Mouse (Mus musculus): ENCODE data around the gene Krt28.

Gene Krt28

DNA sequence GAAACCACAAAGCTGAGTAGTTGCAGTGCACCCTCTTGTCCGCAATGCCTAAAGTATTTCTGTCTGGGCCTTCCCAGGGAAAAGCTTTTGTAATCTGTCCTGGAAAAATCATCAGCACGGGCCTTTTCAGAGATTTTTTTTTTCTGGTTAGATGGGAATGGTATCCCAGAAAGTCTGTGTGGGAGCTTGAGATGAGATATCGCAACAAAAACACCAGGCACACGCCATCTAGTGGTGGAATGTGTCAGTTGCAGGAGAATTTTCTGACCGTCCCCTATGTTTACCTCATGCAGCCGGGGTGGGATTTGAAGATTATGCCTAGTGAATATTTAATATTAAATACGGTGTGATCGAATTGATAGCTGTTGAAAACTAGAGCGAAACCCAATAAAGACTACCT, 10.3 kb downstream of the Krt28 start:
- DNase-seq, result peak; percentile 5

DNA sequence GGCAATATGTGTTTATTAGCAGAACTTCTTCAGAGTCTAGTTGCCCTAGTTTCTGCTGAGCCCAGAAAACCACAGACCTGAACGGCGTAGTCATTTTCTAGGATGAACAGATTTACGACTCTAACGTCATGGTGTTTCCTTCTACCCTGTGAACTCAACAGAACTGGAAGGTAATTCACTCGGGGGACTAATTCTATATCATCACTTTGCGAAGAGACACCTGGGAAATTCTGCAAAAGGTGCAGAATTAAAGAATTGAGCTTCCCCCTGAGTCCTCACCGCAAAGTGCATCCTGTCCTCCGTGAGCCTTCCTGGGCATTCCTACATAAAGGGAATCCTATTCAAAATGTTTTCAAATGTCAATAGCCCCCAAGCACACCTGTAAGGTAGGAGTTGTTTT, 13.3 kb downstream of the Krt28 start:
- DNase-seq, result no peak

DNA sequence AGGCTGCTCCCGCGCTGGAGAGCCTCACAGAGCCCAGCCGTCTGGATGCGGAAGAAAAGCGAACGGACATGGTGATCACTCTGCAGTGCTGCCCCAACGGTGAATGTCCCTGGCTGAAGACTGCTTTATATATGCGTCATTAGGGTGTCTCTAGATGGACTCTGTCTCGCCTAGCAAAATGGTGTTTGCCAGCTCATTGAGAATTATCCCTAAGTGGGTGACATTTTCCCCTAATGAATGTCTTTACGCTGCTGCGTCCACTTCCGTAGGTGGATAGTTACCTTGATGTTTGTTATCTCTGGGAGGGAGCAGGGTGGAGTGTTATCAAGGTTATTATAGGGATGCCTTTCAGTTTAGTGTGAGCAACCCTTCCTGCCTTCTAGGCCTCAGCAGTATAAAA, 23.7 kb downstream of the Krt28 start, which contains the start of gene Krt27:
Krt27 (minus strand) TSS at position 101 of the 400 bp plus-strand sequence.
- no peak for DNase-seq

DNA sequence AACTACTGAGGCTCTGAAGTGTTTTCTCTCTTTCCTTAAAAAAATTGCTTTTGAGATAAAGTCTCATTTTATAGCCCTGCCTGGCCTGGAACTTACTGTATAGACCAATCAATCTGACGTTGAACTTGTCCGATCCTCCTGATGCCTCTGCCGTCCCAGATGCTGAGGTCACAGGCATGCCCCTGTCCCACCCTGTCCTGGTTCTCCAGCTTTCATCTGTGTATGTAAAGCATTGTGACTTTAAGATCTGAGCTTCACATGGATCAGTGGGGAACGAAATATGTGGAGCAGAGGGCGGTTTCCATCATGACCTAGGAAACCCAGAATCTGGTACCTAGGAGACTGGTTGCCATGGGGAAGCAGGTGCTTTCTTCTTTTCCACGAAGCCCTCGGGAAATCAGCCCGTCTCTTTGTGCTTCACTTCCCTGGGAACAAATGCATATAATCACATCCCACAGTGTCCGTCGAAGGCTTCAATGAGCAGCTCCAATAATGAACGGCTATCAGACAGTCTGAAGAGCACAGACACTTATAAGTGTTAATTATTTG, 35.3 kb downstream of the Krt28 start:
- no peak for DNase-seq

DNA sequence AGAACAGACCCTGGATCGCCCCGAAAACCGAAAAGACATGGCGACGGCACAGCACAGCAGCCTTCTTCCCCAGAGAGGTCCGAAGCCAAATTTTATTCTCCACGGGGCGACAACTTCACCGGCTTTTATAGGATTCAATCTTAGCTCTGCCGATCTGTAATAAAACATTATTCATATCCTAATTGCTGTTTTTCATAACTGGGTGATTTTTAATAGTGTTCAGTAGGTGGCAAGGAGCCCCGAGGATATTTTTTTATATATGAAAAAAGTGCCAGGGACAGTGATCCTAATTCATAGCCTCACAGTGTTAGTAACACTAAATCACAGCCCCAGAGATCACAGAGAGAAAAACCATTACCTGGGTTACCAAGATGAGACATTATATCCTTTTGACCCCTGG, 36.8 kb downstream of the Krt28 start, which contains the start of gene Krt26:
Krt26 (minus strand) TSS at position 101 of the 400 bp plus-strand sequence.
- DNase-seq, result no peak

DNA sequence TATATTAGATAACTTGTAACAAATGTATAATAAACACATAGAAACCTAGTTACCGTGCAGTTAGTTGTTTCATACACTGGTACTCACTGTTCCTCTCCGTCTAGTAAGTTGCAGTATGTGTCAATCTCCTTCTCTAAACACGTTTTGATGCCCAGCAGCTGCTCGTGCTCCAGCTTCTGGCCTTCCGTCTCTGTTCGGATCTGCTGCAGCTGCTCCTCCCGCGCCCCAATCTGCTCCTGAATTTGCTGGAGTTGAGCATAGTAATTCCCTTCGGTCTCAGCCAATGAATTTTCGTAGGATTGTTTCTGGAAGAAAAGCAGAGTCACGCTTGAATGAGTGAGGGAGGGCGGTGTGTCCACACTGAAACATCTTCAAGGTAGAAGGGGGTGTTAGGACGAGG, 41.3 kb downstream of the Krt28 start:
- no peak for DNase-seq

DNA sequence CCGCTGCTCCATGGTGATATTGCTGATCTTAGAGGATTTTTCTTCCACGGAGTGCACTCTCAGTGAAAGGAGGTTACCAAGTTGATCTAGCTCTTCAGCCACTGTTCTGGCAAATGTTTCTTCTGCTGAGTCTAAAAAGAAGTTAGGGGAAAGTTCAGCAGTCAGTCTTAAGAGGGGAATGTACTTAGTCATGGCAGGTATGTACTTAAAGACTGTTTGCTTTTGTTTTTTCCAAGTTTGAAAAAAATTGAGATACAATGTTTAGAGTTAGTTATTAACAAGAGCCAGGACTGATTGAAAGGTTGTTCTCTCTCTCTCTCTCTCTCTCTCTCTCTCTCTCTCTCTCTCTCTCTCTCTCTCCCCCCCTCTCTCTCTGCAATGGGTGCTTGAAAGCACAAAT, 45.0 kb downstream of the Krt28 start:
- DNase-seq, result no peak

DNA sequence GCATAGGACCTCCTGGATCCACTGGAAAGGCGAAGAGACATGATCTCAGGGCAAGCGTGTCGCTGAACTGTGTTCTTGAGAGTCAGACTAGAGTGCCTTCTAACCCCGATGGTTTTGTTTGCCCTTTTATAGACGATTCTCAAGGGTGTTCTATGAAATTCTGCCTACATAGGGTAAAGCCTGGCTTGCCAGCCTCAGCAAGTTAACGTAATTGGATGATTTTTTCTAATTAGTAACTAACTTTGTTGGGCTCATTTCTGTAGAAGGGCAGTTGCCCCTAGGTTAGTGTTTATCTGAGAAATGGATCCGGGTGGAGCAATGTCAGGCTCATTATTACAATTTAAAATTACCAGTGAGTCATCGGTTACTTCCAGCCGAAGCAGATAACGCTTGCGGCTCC, 51.9 kb downstream of the Krt28 start, which contains the start of gene Krt25:
Krt25 (minus strand) TSS at position 101 of the 400 bp plus-strand sequence.
- DNase-seq, result no peak

DNA sequence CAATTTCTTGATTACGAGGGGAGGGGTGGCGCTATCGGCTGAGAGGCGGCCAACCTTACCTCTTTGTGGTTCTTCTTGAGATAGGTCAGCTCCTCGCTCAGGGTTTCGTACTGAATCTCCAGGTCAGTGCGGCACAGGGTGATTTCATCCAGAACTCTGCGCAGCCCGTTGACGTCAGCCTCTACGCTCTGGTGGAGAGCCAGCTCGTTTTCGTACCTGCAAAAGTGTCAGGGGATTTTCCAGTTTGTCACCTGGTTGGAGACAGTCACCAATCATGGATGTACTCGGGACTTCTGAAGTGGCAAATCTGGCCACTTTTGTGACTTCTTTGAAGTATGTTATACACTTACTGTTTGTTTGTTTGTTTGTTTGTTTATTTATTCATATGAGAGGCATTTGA, 53.6 kb downstream of the Krt28 start:
- no peak for DNase-seq

DNA sequence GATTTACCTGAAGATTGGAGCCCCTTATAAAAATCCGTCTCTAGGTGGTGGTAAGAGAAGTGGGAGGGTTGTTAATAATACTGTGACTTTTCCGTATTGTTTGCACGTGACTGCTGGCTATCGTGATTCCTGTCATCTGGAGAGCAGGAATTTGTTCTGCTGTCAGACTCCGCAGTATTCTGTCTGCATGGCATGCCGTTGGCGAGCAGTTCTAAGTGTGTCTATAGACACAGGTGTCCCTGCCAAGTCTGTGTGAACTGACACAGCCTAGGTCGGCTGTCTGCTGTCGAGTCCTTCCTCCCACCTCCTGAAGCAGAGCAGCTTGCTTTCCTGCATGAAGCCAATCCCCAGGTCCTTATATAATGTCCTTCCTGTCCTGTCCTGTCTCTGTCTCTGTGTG, 55.6 kb downstream of the Krt28 start:
- no peak for DNase-seq

DNA sequence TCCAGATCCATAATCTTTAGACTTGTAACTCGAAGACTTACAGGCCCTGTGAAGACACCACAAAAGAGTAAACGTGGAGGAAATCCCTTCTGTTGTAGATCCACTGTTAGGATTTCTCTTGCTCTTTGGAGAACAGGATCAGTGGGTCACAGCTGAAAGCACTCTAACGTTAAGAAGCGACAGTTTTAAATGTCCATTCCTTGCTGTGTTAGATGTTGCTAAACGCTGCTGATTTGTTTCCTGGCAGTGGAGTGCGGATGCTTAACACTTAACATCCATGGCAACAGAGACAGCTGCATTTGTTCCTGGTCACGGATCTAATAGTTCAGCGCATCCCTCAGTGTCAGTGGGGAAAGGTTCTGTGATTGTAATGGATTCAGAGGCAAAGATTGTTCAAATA, 58.2 kb downstream of the Krt28 start:
- no peak for DNase-seq
